Mouse (Mus musculus) left cerebral cortex, adult 2 months (tissue): ENCODE data around the gene Itfg2. TPM values are rescaled to one million over a fixed set of nuclear protein-coding genes. Genes with fewer than 3 reads are reported as not detected.
A peak's percentile ranks its signal among the peaks of the same experiment; 100 is the strongest.

Experiments used
- DNase-seq, 2 experiments: peaks; one replicate each; pipeline ENCODE4 v3.0.0; 2021 to 2022; ENCODE audit warnings: low spot score in 2 of 2, mixed read lengths in 1 of 2; ENCODE audit errors: extremely low spot score in 1 of 2
- H3K27ac ChIP-seq: fragments of 200-600 bp; 2 replicates; pipeline ENCODE4 v1.8.1; 2022
- H3K4me3 ChIP-seq: fragments of 200-600 bp; 2 replicates; pipeline ENCODE4 v1.8.1; 2022
- CTCF ChIP-seq: fragments of 200-600 bp; IDR thresholded peaks from 2 replicates; pipeline ENCODE4 v1.8.1; 2022; ENCODE audit warnings: antibody characterized with exemption, mild to moderate bottlenecking, moderate library complexity
- intact Hi-C: fragments of 180-260 bp; cut with DNase I; formaldehyde crosslinking; loops from one replicate; pipeline ENCODE4 v1.15.1; 2025
- total RNA-seq, 2 experiments: library from RNA; stranded (reverse); gene quantifications; 2 replicates each; pipeline ENCODE4 v1.2.3; 2021

The Itfg2 gene
- total RNA-seq, 2 experiments from 2014 or later: 34.8 to 36.0 TPM

DNA sequence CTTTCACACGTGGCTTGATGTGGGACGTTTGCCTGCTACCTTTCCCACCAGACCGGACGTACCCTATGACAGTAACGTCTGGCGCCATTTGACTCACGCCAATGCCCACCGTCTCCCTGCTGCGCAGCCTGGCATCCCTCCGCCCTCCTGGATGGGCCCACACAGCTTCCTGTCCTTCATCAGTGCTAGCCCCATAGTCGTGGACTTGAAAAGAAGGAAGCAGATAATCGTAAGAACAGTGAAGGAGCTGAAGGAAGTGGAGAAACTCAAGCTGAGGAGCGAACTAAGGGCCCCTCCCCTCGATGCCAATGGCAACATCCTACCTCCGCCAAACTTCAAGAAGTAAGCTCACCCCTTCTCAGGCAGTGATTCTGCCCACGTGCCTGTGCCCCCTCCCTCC, 45.1 kb downstream of the Itfg2 start:
- intact Hi-C loops: no loop called here

GRCm38 (mm10) chr6:128376371-128377085, 48.2 kb downstream of the Itfg2 start:
- DNase-seq: no peak
- TF ChIP-seq CTCF: no peak
- intact Hi-C loops: no loop called here
- Histone ChIP-seq H3K4me3 (no peak overlapping the region), H3K27ac (peak overlapping the region; percentile 50; the same call in 1 of the 2 replicates)

More for the DNA sequence above, 45.1 kb downstream of the Itfg2 start:
- Histone ChIP-seq H3K4me3 (no peak overlapping the region), H3K27ac (no peak overlapping the region)
- no peak for DNase-seq
- TF ChIP-seq CTCF: no peak

DNA sequence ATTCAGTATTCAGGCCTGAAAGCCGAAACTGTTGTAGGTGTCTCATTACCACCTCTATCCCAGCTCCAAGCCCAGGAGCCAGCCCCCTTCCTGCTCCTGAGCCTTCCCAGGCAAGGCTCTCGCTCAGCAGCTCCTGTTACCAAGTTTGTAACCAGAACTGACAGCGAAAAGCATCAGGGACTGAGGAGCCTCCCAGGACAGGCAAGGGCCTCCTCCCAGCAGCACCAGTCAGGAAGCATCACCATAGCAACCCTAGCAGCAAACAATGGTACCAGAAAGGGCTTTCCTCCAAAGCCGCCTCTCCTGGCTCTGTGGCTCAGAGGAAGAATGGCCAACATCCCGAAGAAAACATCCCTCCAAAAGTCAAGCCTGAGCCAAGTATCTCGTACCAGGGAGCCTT, 49.5 kb downstream of the Itfg2 start, which contains the start of the genes Tex52 and Gm44596:
Tex52 (plus strand) TSS at position 265 of the 400 bp plus-strand sequence.
Gm44596 (plus strand) TSS at position 312 of the 400 bp plus-strand sequence.
- Histone ChIP-seq H3K4me3 (no peak within 1 kb of the TSS), H3K27ac (peak within 1 kb of the TSS; percentile 63)
- intact Hi-C loops: no loop called here
- DNase-seq: no peak
- no peak for TF ChIP-seq CTCF

- intact Hi-C loops: no loop called here
- no peak for TF ChIP-seq CTCF
Measured at GRCm38 (mm10) chr6:128370040-128370439, 54.7 kb downstream of the Itfg2 start.

GRCm38 (mm10) chr6:128366466-128366865, 58.3 kb downstream of the Itfg2 start:
- no peak for TF ChIP-seq CTCF
- intact Hi-C loops: no loop called here
- H3K27ac ChIP-seq: no peak overlapping the region
- no peak for DNase-seq
- H3K4me3 ChIP-seq: no peak overlapping the region

More at GRCm38 (mm10) chr6:128370040-128370439, 54.7 kb downstream of the Itfg2 start:
- Histone ChIP-seq H3K27ac (no peak overlapping the region), H3K4me3 (no peak overlapping the region)
- no peak for DNase-seq

- intact Hi-C loops: loop anchor here (5.0 kb wide), 1 partner anchor 48 kb away; no protein-coding TSS in a partner anchor
- H3K27ac ChIP-seq: no peak overlapping the region
- H3K4me3 ChIP-seq: no peak overlapping the region
- no peak for DNase-seq
- TF ChIP-seq CTCF: no peak
Measured at GRCm38 (mm10) chr6:128364721-128365120, 60.0 kb downstream of the Itfg2 start.

DNA sequence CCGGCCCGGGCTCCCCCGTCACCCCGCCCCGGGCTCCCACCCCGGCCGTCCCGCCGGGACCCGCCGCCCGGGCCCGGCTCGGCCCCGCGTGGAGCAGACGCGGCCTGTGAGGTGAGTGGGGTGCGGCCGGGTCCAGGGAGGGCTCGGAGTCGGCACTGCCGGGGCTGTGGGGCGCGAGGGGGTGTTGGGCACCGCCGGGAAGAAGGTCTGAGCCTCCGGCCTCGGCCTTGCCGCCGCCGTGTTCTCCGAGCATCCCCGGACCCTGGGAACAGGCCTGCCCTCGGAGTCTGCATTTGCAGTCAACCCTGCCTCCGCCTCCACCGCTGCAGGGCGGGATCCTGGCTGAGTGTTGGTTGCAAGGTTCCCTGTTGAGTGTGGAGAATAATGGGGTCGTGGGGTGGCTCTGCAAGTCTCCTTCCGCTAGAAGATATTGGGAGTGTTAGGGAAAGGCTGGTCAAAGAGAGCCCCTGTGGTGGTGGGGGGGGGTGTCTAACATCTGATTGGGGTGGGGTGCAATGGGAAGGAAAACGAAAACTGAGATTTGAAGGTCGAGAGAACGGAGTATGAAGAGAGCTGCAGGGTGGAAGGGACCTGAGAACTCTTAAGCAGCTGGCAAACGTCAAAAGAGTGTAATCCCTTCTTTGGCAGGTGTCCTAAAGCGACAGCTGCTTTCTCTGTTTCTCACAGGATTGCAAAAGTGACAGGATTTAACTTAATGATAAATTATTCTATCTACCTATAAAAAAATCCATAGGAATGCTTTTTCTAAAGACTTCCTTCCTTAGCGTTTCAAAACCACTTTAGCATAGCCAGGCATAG, 61.5 kb downstream of the Itfg2 start:
- intact Hi-C loops: loop anchor here (5.0 kb wide), 1 partner anchor 49 kb away; no protein-coding TSS in a partner anchor
- Histone ChIP-seq H3K27ac (no peak overlapping the region), H3K4me3 (peak overlapping the region; percentile 70)
- DNase-seq: no peak
- TF ChIP-seq CTCF: no peak

GRCm38 (mm10) chr6:128362381-128363006, 62.2 kb downstream of the Itfg2 start, which contains the start of the genes Rhno1 and Foxm1:
Rhno1 (minus strand) TSS chr6:128362911.
Foxm1 (plus strand) TSS chr6:128362967.
- H3K4me3 ChIP-seq: peak within 1 kb of the TSS; percentile 70
- peak; percentile 83 to 86 for DNase-seq
- no peak; the same call in 1 of the 2 replicates for TF ChIP-seq CTCF
- H3K27ac ChIP-seq: peak within 1 kb of the TSS; percentile 78
- intact Hi-C loops: loop anchor here (5.0 kb wide), 1 partner anchor 50 kb away; no protein-coding TSS in a partner anchor

DNA sequence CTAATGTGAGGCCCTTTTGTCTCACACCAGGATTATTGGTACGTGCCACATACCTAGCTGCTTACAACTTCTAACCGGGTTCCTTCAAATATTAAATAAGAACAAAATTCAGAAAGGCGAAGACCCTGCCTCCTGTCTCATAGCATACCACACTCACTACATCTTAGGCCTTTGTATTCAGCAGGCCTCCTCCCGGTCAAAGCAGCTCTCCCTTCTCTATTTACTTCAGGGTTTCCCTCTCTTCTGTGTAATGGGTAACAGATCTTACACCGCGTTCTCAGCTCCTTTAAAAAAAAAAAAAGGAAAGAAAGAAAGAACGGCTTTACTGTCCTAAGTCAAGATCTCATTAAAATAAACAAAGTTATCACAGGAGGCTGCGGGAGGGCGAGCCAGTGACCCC, 62.8 kb downstream of the Itfg2 start:
- intact Hi-C loops: loop anchor here (5.0 kb wide), 1 partner anchor 50 kb away; no protein-coding TSS in a partner anchor
- TF ChIP-seq CTCF: no peak
- peak overlapping the region; percentile 70 for H3K4me3 ChIP-seq
- no peak for DNase-seq
- peak overlapping the region; percentile 78 for H3K27ac ChIP-seq

Other genes starting within 250 kb of the Itfg2 start
- 1 to 10 TPM in 1 of 2 experiments, under 1 TPM in 1; 0.91 to 1.7 TPM for gene Tead4, start 124.1 kb downstream of the Itfg2 start, total RNA-seq
- gene Tulp3, start 69.1 kb downstream of the Itfg2 start, total RNA-seq: 10 to 100 TPM; 20.1 to 21.9 TPM
- 10 to 100 TPM; 18.4 to 19.1 TPM for gene Rhno1, start 62.0 kb downstream of the Itfg2 start, total RNA-seq
- gene Foxm1, start 62.0 kb downstream of the Itfg2 start, total RNA-seq: 1 to 10 TPM; 1.1 to 2.1 TPM
- 1 to 10 TPM in 1 of 2 experiments, under 1 TPM in 1; 0.79 to 1.1 TPM for gene Tex52, start 49.5 kb downstream of the Itfg2 start, total RNA-seq
- not detected for gene Gm44596, start 49.4 kb downstream of the Itfg2 start, total RNA-seq
- gene Nrip2, start 25.6 kb downstream of the Itfg2 start, total RNA-seq: 10 to 100 TPM; 12.7 to 13.7 TPM
- 100 to 1,000 TPM; 118 TPM for gene Fkbp4, start 13.7 kb upstream of the Itfg2 start, total RNA-seq
- not detected for gene Pzp, start 101.8 kb upstream of the Itfg2 start, total RNA-seq
- 10 to 100 TPM; 13.7 to 14.6 TPM for gene A2ml1, start 156.7 kb upstream of the Itfg2 start, total RNA-seq
- not detected for gene Klrb1a, start 198.6 kb upstream of the Itfg2 start, total RNA-seq
- gene Clec2h, start 237.5 kb upstream of the Itfg2 start, total RNA-seq: under 1 TPM in 1 of 2 experiments, not detected in 1; 0.42 TPM